Mouse (Mus musculus) limb, embryonic 12.5 days (tissue): Measurements from ENCODE around the gene Gm10668. TPM values are rescaled to one million over a fixed set of nuclear protein-coding genes. Genes with fewer than 3 reads are reported as not detected.
"Not testable (repeated sequence)": the region's sequence is repeated elsewhere in the genome, so short reads cannot be mapped to it uniquely, and the experiment has no call there.

ENCODE experiments used
- ATAC-seq: fragments of 200-750 bp; cut with Nextera tagmentation; 2 replicates; pipeline ENCODE4 v1.8.0; 2017; ENCODE audit warnings: low read depth, moderate TSS enrichment; ENCODE audit not compliant: insufficient number of reproducible peaks, insufficient read depth, low FRiP score, low TSS enrichment
- H3K27ac ChIP-seq: fragments of 300-500 bp; sonication (generic); 2 replicates; pipeline ENCODE4 v1.5.1; 2016; ENCODE audit warnings: mild to moderate bottlenecking, moderate library complexity
- H3K27me3 ChIP-seq: fragments of 300-500 bp; sonication (generic); 2 replicates; pipeline ENCODE4 v1.6.1; 2016; ENCODE audit warnings: mild to moderate bottlenecking, moderate library complexity
- H3K36me3 ChIP-seq: fragments of 300-500 bp; sonication (generic); 2 replicates; pipeline ENCODE4 v1.6.1; 2016; ENCODE audit warnings: mild to moderate bottlenecking, moderate library complexity
- H3K4me1 ChIP-seq: fragments of 300-500 bp; sonication (generic); replicated peaks from 2 replicates; pipeline ENCODE4 v1.6.1; 2016
- H3K4me2 ChIP-seq: fragments of 300-500 bp; sonication (generic); 2 replicates; pipeline ENCODE4 v1.6.1; 2016; ENCODE audit warnings: mild to moderate bottlenecking, moderate library complexity
- H3K4me3 ChIP-seq: fragments of 300-500 bp; sonication (generic); replicated peaks from 2 replicates; pipeline ENCODE4 v1.5.1; 2016; ENCODE audit warnings: mild to moderate bottlenecking
- H3K9ac ChIP-seq: fragments of 300-500 bp; sonication (generic); replicated peaks from 2 replicates; pipeline ENCODE4 v1.6.1; 2016; ENCODE audit warnings: mild to moderate bottlenecking, moderate library complexity
- H3K9me3 ChIP-seq: fragments of 300-500 bp; sonication (generic); 2 replicates; pipeline ENCODE4 v1.6.1; 2016; ENCODE audit warnings: mild to moderate bottlenecking, moderate library complexity
- WGBS: fragments of 180-500 bp; shearing (Covaris S2); methylation state at CpG from one replicate; pipeline ENCODE4 v1.1.7; 2016; 5-methylcytosine and 5-hydroxymethylcytosine counted together
- polyA plus RNA-seq: library from polyadenylated mRNA; unstranded; fragments of >200 nt; fragmentation: Nextera tagmentation; extraction: Ambion mirVana; gene quantifications from 2 replicates; pipeline ENCODE4 v1.2.1, GENCODE M21; 2016

Gm10668 gene
- polyA plus RNA-seq: not detected in 2 replicates

DNA sequence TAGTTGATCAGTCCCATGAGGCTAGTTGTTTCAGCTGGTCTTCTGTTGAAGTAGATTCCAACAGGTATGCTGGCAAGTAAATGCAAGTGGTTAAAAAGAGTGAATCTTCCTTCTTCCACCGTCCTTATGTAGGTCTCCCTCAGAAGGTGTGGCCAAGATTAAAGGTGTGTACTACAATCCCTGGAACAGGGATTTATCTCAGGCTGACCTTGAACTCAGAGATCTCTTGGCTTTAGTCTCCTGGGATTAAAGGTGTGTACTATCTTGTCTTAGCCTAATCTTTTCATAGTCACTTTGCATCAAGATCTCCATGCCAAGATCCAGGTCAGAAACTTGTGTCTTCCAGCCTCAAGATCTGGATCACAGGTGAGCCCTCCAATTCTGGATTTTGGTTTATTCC lies at the start of gene Gm10668:
Gm10668 (minus strand) TSS at position 101 of the 400 bp plus-strand sequence.
- not testable (repeated sequence) for ATAC-seq, H3K4me3 ChIP-seq, H3K27ac ChIP-seq, H3K36me3 ChIP-seq, H3K27me3 ChIP-seq, H3K9me3 ChIP-seq, H3K4me1 ChIP-seq, H3K4me2 ChIP-seq, H3K9ac ChIP-seq
- no CpG with 5 or more reads among the region's 1 CpGs for WGBS

DNA sequence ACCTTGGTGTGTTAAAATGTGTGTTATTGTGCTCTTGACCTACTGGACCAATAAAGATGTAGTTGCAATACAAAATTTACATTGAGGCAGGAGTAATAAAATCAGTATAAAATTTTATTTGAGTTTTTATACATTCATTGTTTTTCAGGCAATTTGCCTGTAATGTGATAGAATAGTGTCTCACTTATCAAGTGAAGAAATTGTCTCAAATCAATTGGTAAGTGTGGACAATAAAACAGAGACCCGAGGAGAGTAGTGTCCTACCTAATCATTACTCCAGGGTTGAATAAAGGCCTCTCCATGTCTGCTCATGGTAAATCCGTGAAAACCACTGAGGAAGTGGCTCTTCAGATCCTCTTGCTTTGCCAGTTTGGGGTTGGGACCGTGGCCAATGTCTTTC lies 40.5 kb upstream of the Gm10668 start, which contains the start of gene Vmn1r112:
Vmn1r112 (plus strand) TSS at position 301 of the 400 bp plus-strand sequence.
- not testable (repeated sequence) for H3K9ac ChIP-seq, H3K36me3 ChIP-seq, H3K4me2 ChIP-seq, H3K9me3 ChIP-seq, H3K27ac ChIP-seq, H3K4me1 ChIP-seq, ATAC-seq, H3K27me3 ChIP-seq, H3K4me3 ChIP-seq
- WGBS: no CpG with 5 or more reads among the region's 3 CpGs

DNA sequence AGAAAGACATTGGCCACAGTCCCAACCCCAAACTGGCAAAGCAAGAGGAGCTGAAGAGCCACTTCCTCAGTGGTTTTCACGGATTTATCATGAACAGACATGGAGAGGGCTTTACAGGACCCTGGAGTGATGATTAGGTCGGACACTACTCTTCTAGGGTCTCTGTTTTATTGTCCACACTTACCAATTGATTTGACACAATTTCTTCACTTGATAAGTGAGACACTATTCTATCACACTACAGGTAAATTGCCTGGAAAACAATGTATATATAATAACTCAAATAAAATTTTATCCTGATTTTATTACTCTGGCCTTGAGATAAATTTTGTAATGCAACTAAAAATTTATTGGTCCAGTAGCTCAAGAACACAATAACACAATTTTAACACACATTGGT lies 27.3 kb downstream of the Gm10668 start, which contains the start of gene Vmn1r111:
Vmn1r111 (minus strand) TSS at position 101 of the 400 bp plus-strand sequence.
- no CpG with 5 or more reads among the region's 2 CpGs for WGBS
- not testable (repeated sequence) for H3K27me3 ChIP-seq, H3K4me2 ChIP-seq, ATAC-seq, H3K27ac ChIP-seq, H3K4me3 ChIP-seq, H3K9me3 ChIP-seq, H3K36me3 ChIP-seq, H3K9ac ChIP-seq, H3K4me1 ChIP-seq

Other genes starting within 250 kb of the Gm10668 start
- not detected in 2 replicates for gene Vmn1r103, start 220.1 kb downstream of the Gm10668 start, polyA plus RNA-seq
- not detected in 2 replicates for gene Vmn1r104, start 196.8 kb downstream of the Gm10668 start, polyA plus RNA-seq
- gene Gm5726, start 184.9 kb downstream of the Gm10668 start, polyA plus RNA-seq: not detected in 2 replicates
- gene Gm4141, start 154.4 kb downstream of the Gm10668 start, polyA plus RNA-seq: not detected in 2 replicates
- gene Gm4513, start 131.6 kb downstream of the Gm10668 start, polyA plus RNA-seq: not detected in 2 replicates
- gene Vmn1r107, start 61.7 kb downstream of the Gm10668 start, polyA plus RNA-seq: not detected in 2 replicates
- not detected in 2 replicates for gene Vmn1r111, start 27.4 kb downstream of the Gm10668 start, polyA plus RNA-seq
- not detected in 2 replicates for gene Vmn1r112, start 40.6 kb upstream of the Gm10668 start, polyA plus RNA-seq
- not detected in 2 replicates for gene Vmn1r113, start 56.7 kb upstream of the Gm10668 start, polyA plus RNA-seq
- not detected in 2 replicates for gene Vmn1r114, start 81.6 kb upstream of the Gm10668 start, polyA plus RNA-seq
- gene Vmn1r115, start 114.4 kb upstream of the Gm10668 start, polyA plus RNA-seq: not detected in 2 replicates
- not detected in 2 replicates for gene Vmn1r116, start 141.6 kb upstream of the Gm10668 start, polyA plus RNA-seq
- not detected in 2 replicates for gene Vmn1r117, start 153.5 kb upstream of the Gm10668 start, polyA plus RNA-seq
- not detected in 2 replicates for gene Vmn1r118, start 181.7 kb upstream of the Gm10668 start, polyA plus RNA-seq